Mouse (Mus musculus): Measurements from ENCODE around the gene P4ha1. TPM values are rescaled to one million over a fixed set of nuclear protein-coding genes. Genes with fewer than 3 reads are reported as not detected.

The P4ha1 gene
- polyA plus RNA-seq (2021; fragmentation: Nextera tagmentation) = 35.6 and 37.9 TPM in 2 replicates
- long read RNA-seq, experiment 1, full-length matches to known transcripts = 87 of 107 reads
- long read RNA-seq, experiment 1, partial matches to known transcripts = 13 of 107 reads
- long read RNA-seq, experiment 1, other reads (novel, unspliced or antisense) = 7 of 107 reads
- long read RNA-seq, experiment 2, full-length matches to known transcripts = 322 of 363 reads
- long read RNA-seq, experiment 2, partial matches to known transcripts = 7 of 363 reads
- long read RNA-seq, experiment 2, other reads (novel, unspliced or antisense) = 34 of 363 reads

DNA sequence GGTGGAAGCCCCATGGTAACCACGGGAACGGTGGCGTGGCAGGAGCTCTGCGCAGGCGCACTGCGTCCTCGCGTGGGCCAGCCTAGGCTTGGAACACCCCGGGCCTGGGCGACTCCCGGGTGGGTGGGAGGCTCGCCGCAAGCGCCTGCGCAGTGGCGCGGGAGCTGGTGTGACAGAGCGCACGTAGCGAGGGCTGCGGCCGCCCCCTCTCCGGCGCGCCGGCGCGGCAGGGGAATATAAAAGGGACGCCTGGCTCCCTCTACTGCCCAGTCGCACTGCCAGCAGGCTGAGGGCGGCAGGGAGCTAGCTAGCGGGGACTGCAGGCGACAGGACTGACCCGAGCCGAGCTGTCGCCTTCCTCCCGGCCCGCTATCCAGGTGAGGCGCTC, at the start of gene P4ha1:
Gene P4ha1 (plus strand): TSS at position 197 of the 388 bp plus-strand sequence.

DNA sequence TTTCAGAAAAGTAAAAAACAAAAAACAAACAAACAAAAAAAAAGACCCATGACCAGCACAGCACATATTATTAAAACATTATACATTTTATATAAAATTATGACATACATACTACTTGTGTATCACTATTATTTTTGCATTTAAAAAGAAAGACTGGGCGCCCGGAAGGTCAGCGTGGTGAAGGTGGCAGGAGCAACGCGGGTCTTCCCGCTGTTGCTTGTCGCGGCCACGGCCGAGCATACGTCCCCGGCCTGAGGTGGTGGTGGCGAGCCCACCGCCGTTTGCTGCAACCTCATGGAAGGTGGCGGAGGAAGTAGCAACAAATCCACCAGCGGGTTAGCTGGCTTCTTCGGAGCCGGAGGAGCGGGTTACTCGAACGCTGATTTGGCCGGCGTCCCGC, 72.4 kb downstream of the P4ha1 start, which contains the start of gene Gm10273:
Gene Gm10273 (plus strand): TSS at position 172 of the 400 bp plus-strand sequence.

GRCm38 (mm10) chr10:59402899-59403792, 80.0 kb downstream of the P4ha1 start, which contains the start of gene Pla2g12b:
Pla2g12b (plus strand) TSS chr10:59403660.

Other genes with a start within 250 kb of the P4ha1 start
- gene Sept10, start 101.4 kb upstream of the P4ha1 start, polyA plus RNA-seq (2021; fragmentation: Nextera tagmentation) = 9.6 and 17.4 TPM in 2 replicates
- 3.8 and 7.6 TPM in 2 replicates for gene Sowahc, start 101.3 kb upstream of the P4ha1 start, polyA plus RNA-seq (2021; fragmentation: Nextera tagmentation)
- gene Gm10273, start 72.3 kb downstream of the P4ha1 start, polyA plus RNA-seq (2021; fragmentation: Nextera tagmentation) = 3.8 and 8.6 TPM in 2 replicates
- not detected in 2 replicates for gene Pla2g12b, start 80.4 kb downstream of the P4ha1 start, polyA plus RNA-seq (2021; fragmentation: Nextera tagmentation)
- gene Oit3, start 118.5 kb downstream of the P4ha1 start, polyA plus RNA-seq (2021; fragmentation: Nextera tagmentation) = 0.05 and 0.06 TPM in 2 replicates

Measured in layer of hippocampus, adult 6 months (tissue).